In genomic region chr14:62916488-62917034, GRCm38 (mm10) we compare ENCODE assay signal across 29 mouse cellular contexts.
A peak's percentile ranks its signal among the peaks of the same experiment; 100 is the strongest.
DNase-seq lines count a peak whose midpoint lies in the region; ATAC-seq and TF ChIP-seq lines count a peak whose summit lies in the region.
"Had no signal": no experiment of that assay in that cellular context is flagged by ENCODE, and none has a peak within 500 bp of the region (broad histone marks: within the 10 kb centered on the region; RNA-seq: fewer than 3 reads in every experiment).

No protein-coding gene starts in this region.

- H3K4me3 ChIP-seq in heart, embryonic 11.5 days (ENCODE audit: low read depth, low read length): no peak overlapping the region
- no peak overlapping the region for H3K4me3 ChIP-seq in hindbrain, postnatal 0 days (ENCODE audit: low read length)
- H3K4me3 ChIP-seq: embryonic facial prominence, embryonic 12.5 days; heart, embryonic 13.5 days; hindbrain, embryonic 10.5 days; hindbrain, embryonic 15.5 days; intestine, embryonic 15.5 days; layer of hippocampus, adult 2 months; left cerebral cortex, adult 2 months; limb, embryonic 13.5 days; lung, embryonic 15.5 days; midbrain, embryonic 13.5 days; neural tube, embryonic 13.5 days had no signal

- no peak overlapping the region for H3K9ac ChIP-seq in heart, embryonic 11.5 days (ENCODE audit: low read depth, low read length)
- H3K9ac ChIP-seq in hindbrain, postnatal 0 days (replicated peaks; ENCODE audit: low read length): no peak overlapping the region
- H3K9ac ChIP-seq: embryonic facial prominence, embryonic 12.5 days; heart, embryonic 13.5 days; hindbrain, embryonic 15.5 days; intestine, embryonic 15.5 days; limb, embryonic 13.5 days; lung, embryonic 15.5 days; midbrain, embryonic 13.5 days; neural tube, embryonic 13.5 days had no signal

- peak; percentile 91 for DNase-seq in heart, adult 11 months
- DNase-seq in testis, postnatal 10 days (ENCODE audit: low spot score): peak; percentile 27
- no peak for DNase-seq in testis, postnatal 14 days (ENCODE audit: low spot score)
- peak; percentile 26 to 49 for DNase-seq in heart, postnatal 10 days
- DNase-seq in right cerebral cortex, adult 2 months (ENCODE audit: low spot score in 2 of 2): no peak
- no peak for DNase-seq in hindbrain, postnatal 0 days (ENCODE audit: low spot score)
- DNase-seq: adrenal gland, postnatal 25 days; cerebellum, adult 11-12 months; cerebellum, adult 9-11 months; embryo, embryonic 11 days; kidney, adult 2 months; kidney, postnatal 36 days; thymus, postnatal 4 days had no signal

- no peaks in the 10 kb centered on the region for H3K9me3 ChIP-seq in heart, embryonic 11.5 days (replicated peaks; ENCODE audit: control insufficient read depth, low read length)
- H3K9me3 ChIP-seq in hindbrain, postnatal 0 days (ENCODE audit: low read length): no peaks in the 10 kb centered on the region
- H3K9me3 ChIP-seq: embryonic facial prominence, embryonic 12.5 days; heart, embryonic 13.5 days; hindbrain, embryonic 10.5 days; hindbrain, embryonic 15.5 days; intestine, embryonic 15.5 days; limb, embryonic 13.5 days; lung, embryonic 15.5 days; midbrain, embryonic 13.5 days; neural tube, embryonic 13.5 days had no signal

- no peaks in the 10 kb centered on the region for H3K4me1 ChIP-seq in heart, embryonic 11.5 days (ENCODE audit: control insufficient read depth, insufficient read depth, low read length)
- no peaks in the 10 kb centered on the region for H3K4me1 ChIP-seq in hindbrain, postnatal 0 days (ENCODE audit: insufficient read depth, low read length)
- H3K4me1 ChIP-seq: embryonic facial prominence, embryonic 12.5 days; hindbrain, embryonic 10.5 days; hindbrain, embryonic 15.5 days; intestine, embryonic 15.5 days; midbrain, embryonic 13.5 days; neural tube, embryonic 13.5 days had no signal

- no peaks in the 10 kb centered on the region for H3K36me3 ChIP-seq in heart, embryonic 11.5 days (ENCODE audit: control insufficient read depth, insufficient read depth, low read length)
- H3K36me3 ChIP-seq in hindbrain, postnatal 0 days (ENCODE audit: insufficient read depth, low read length): no peaks in the 10 kb centered on the region
- H3K36me3 ChIP-seq: embryonic facial prominence, embryonic 12.5 days; heart, embryonic 13.5 days; hindbrain, embryonic 15.5 days; intestine, embryonic 15.5 days; limb, embryonic 13.5 days; lung, embryonic 15.5 days; midbrain, embryonic 13.5 days; neural tube, embryonic 13.5 days had no signal

- 55% methylated on average over 10 of the region's 10 CpGs for WGBS in heart, embryonic 11.5 days (ENCODE audit: insufficient replicate concordance)
- 86% methylated on average over 10 of the region's 10 CpGs for WGBS in hindbrain, postnatal 0 days

- no peak for ATAC-seq in heart, embryonic 11.5 days (replicated peaks; ENCODE audit: insufficient number of reproducible peaks, low FRiP score, low TSS enrichment)
- ATAC-seq in hindbrain, postnatal 0 days: no peak
- ATAC-seq: CD4-positive, CD25-positive, alpha-beta regulatory T cell, adult 4 months; forebrain, embryonic 14.5 days; intestine, embryonic 15.5 days; midbrain, embryonic 13.5 days had no signal

- TF ChIP-seq CTCF in hindbrain, postnatal 0 days (IDR thresholded peaks at IDR 0.05; ENCODE audit: low read depth): no peak

- H3K4me2 ChIP-seq in heart, embryonic 11.5 days: no peak overlapping the region
- H3K4me2 ChIP-seq in hindbrain, postnatal 0 days (ENCODE audit: low read depth, low read length): no peak overlapping the region
- H3K4me2 ChIP-seq: embryonic facial prominence, embryonic 12.5 days; heart, embryonic 13.5 days; hindbrain, embryonic 15.5 days; intestine, embryonic 15.5 days; limb, embryonic 13.5 days; liver, embryonic 11.5 days; lung, embryonic 15.5 days; midbrain, embryonic 13.5 days; neural tube, embryonic 13.5 days had no signal

- no peaks in the 10 kb centered on the region for H3K27me3 ChIP-seq in heart, embryonic 11.5 days (ENCODE audit: control insufficient read depth, insufficient read depth, low read length)
- H3K27me3 ChIP-seq in hindbrain, postnatal 0 days (ENCODE audit: insufficient read depth, low read length): no peaks in the 10 kb centered on the region
- H3K27me3 ChIP-seq: embryonic facial prominence, embryonic 12.5 days; heart, embryonic 13.5 days; hindbrain, embryonic 15.5 days; intestine, embryonic 15.5 days; limb, embryonic 13.5 days; lung, embryonic 15.5 days; midbrain, embryonic 13.5 days; neural tube, embryonic 13.5 days had no signal

- H3K27ac ChIP-seq in heart, embryonic 11.5 days (ENCODE audit: low read depth, low read length): no peak overlapping the region
- no peak overlapping the region for H3K27ac ChIP-seq in hindbrain, postnatal 0 days
- H3K27ac ChIP-seq: embryonic facial prominence, embryonic 12.5 days; heart, embryonic 13.5 days; hindbrain, embryonic 10.5 days; hindbrain, embryonic 15.5 days; intestine, embryonic 15.5 days; layer of hippocampus, adult 2 months; left cerebral cortex, adult 2 months; limb, embryonic 13.5 days; lung, embryonic 15.5 days; midbrain, embryonic 13.5 days; neural tube, embryonic 13.5 days; stomach, postnatal 0 days had no signal

- intact Hi-C loops in heart, postnatal 10 days (cut with DNase I): no loop called here

Comparison
In these comparisons a context has a peak if more than half of its experiments do, and no peak if none do; other contexts are left out.
1. DNase-seq: peak in heart, adult 11 months (single experiment), testis, postnatal 10 days (single experiment) and heart, postnatal 10 days (2 of 2); none in testis, postnatal 14 days (single experiment), right cerebral cortex, adult 2 months (0 of 2) and hindbrain, postnatal 0 days (single experiment).